Mouse (Mus musculus): ENCODE measurements at regions not wholly inside any gene's neighbourhood (a gene's known extent, or its start where the extent isn't known, plus 50 kb on each side); places are given as distances from the start of the nearest gene placed in this dataset.

GRCm38 (mm10) chr3:9922541-9923046 lies 165.3 kb upstream of the Gm9833 start:
- no peak for TF ChIP-seq POLR2A (IDR thresholded peaks at IDR 0.05; ENCODE audit: low read depth, low read length)
- no peak for TF ChIP-seq CTCF (IDR thresholded peaks at IDR 0.05; ENCODE audit: borderline replicate concordance, insufficient read depth, low read length)

Measured in embryonic fibroblast, embryonic 13.5 days (primary cell).